Mouse (Mus musculus): Measurements from ENCODE around the gene Cited4.

Gene Cited4

DNA sequence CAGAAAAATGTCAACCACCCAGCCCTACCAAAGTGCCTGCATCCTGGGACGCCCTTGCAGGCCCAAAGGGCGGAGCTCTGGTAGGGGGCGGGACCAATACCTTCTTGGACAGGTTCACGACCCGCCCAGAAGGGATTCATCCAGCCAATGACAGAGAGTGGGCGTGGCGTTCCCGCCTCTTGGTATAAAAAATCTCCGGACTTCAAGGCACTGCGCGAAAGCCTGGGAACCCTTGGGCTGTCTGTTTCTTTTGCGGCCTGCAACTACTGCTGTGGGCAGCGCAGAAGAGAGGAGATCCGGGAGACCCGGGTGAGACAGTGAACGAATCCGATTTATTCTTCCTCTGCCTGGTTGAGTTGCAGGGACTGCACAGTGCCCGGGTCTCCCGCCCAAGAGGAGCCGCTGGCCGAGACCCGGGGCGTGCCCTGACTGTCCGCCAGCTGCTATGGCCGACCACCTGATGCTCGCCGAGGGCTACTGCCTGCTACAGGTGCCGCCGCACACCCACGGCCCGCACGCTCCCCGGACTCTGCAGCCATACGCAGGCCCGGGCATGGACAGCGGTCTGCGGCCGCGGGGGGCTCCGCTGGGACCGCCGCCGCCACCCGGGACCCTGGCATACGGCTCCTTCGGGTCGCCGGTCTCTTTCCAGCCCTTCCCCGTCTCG lies at the start of gene Cited4:
TSS of gene Cited4 (plus strand) at position 215 of the 667 bp plus-strand sequence.
- DNase-seq (ENCODE audit: low spot score): peak; percentile 85

GRCm38 (mm10) chr4:120627728-120628127 lies 38.6 kb upstream of the Cited4 start:
- no peak for DNase-seq (ENCODE audit: low spot score)

- DNase-seq (ENCODE audit: low spot score): no peak
Observed at GRCm38 (mm10) chr4:120630218-120630931, 36.0 kb upstream of the Cited4 start.

DNA sequence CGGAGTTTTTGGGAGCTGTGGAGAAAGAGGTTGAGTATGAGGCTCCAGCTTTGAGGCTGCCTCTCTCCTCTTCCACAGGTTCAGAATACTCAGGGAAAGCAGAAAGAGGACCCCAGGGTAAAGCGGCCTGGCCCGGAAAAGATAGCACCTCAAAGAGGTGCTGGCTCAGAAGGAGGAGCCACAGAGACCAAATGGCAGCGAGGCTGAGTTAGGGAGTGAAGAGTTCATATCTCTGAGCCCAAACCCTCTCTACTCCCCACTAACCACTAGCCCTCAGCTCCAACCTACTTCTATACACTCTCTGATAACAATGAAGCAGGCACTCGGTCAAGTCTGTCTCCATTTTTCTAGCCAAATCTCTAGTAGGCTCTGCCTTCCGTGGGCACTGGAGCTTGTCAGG lies 34.5 kb upstream of the Cited4 start:
- DNase-seq (ENCODE audit: low spot score): no peak

DNA sequence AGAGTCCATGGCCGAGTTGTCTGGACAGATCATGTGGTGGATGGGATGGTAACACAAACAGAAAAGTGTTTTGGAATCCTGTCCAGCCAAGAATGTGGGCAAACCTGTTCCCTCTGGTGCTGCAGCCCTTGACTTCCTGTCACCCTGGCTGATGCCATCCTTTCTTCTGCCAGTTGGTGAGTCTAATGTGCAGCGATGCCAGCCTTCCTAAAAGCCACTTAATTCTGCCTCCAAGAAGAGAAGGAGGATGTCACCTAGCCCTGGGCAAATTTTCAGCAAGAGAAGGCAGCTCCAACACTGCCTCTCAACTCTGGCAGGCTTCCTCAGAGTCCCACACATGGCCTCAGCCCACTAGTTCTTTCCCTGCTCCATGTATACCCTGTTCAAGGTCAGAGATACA lies 31.0 kb upstream of the Cited4 start:
- no peak for DNase-seq (ENCODE audit: low spot score)

GRCm38 (mm10) chr4:120641946-120642345 lies 24.4 kb upstream of the Cited4 start:
- no peak for DNase-seq (ENCODE audit: low spot score)

- DNase-seq (ENCODE audit: low spot score): no peak
Observed at GRCm38 (mm10) chr4:120643899-120644298, 22.5 kb upstream of the Cited4 start.

- peak; percentile 34 for DNase-seq (ENCODE audit: low spot score)
Observed at GRCm38 (mm10) chr4:120649369-120650207, 16.8 kb upstream of the Cited4 start.

DNA sequence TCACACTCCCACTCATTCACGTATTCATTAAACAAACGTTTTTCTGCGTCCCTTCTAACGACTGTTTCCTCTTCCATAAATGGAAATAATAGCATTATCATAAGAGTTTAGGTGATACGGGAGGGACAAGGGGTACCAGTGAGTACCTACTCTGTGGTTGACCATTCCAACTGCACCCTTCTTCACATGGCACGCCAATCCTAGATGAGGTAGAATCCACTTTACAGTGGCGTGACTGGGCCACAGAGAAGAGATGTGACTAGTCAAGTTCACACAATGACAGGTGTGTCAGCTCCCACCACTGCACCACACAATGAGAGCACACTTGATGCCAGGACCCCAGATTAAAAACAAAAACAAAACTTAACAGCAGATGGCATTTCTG lies 16.2 kb upstream of the Cited4 start:
- DNase-seq (ENCODE audit: low spot score): no peak

DNA sequence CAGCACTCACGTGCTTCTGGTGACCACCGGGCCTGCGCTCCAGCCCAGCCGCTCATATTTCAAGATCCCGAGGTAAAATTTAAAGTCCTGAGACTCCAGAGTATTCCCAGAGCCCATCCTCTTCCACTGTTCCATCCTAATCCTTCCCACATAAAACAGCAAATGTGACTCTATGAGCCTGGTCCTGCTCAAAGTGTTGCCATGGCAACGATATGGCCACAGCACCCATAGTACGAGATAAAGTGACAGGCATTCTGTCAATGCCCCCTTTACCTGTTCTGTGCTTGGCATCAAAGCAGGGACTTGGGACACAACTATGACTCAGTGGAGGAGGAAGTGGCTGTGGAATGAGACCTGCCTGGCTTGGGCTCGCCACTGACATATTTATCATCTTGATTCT lies 10.5 kb upstream of the Cited4 start:
- DNase-seq (ENCODE audit: low spot score): no peak

DNA sequence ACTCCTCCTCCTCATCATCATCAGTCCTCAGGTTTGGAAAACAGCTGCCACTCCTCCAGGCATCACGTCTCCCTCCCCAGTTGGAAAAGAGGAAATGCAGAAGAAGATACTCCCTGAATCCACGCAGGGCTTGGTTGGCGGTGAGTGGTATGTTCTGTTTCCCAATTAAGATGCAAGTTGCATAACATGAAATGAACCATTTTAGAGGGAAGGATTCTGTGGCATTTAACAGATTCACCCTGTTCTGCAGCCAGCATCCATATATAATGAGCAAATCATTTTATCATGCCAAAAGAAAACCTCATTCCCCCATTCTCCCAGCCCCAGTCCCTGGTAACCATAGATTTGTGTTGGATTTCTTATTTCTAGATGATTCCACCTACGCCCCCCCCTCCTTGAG lies 5.9 kb upstream of the Cited4 start:
- DNase-seq (ENCODE audit: low spot score): no peak

DNA sequence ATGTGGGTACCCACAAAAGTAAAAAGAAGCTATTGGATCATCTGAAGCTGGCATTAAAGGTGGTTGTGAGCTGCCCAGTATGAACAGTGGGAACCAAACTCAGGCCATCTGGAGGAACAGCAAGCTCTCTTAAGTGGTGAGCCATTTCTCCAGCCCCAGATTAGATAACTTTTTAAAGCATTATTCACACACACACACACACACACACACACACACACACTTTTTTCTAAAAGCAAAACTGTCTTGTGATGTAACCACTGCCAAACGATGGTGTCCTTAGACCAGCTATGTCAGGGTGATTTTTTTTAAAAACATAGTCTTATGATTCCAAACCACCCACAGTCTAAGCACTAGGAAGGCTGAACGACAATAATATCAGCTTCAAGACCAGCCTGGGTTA lies 1.8 kb upstream of the Cited4 start:
- no peak for DNase-seq (ENCODE audit: low spot score)

GRCm38 (mm10) chr4:120665144-120665700 lies 1.1 kb upstream of the Cited4 start:
- no peak for DNase-seq (ENCODE audit: low spot score)

- DNase-seq (ENCODE audit: low spot score): no peak
Observed at GRCm38 (mm10) chr4:120665782-120666181, 590 bp upstream of the Cited4 start.

DNA sequence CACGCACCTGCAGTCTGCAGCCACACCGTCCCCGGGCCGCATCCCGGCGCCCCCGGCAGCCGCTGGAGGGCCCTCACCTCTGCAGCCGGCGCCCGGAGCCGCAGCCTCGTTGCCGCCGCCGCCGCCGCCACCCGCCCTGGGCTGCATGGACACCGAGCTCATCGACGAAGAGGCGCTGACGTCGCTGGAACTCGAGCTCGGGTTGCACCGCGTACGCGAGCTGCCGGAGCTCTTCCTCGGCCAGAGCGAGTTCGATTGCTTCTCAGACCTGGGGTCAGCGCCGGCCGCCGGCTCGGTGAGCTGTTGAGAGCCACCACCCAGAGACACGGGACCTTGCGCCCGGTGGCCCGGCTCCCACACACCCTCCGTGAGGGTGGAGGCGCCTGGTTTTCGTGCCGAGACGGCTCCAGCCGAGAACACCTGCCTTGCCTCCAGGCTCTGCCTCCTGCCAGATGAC lies 701 bp downstream of the Cited4 start:
- DNase-seq (ENCODE audit: low spot score): no peak

- DNase-seq (ENCODE audit: low spot score): no peak
Observed at GRCm38 (mm10) chr4:120667555-120667954, 1.2 kb downstream of the Cited4 start.

- no peak for DNase-seq (ENCODE audit: low spot score)
Observed at GRCm38 (mm10) chr4:120668551-120668950, 2.2 kb downstream of the Cited4 start.

GRCm38 (mm10) chr4:120669585-120669984 lies 3.2 kb downstream of the Cited4 start:
- DNase-seq (ENCODE audit: low spot score): no peak

DNA sequence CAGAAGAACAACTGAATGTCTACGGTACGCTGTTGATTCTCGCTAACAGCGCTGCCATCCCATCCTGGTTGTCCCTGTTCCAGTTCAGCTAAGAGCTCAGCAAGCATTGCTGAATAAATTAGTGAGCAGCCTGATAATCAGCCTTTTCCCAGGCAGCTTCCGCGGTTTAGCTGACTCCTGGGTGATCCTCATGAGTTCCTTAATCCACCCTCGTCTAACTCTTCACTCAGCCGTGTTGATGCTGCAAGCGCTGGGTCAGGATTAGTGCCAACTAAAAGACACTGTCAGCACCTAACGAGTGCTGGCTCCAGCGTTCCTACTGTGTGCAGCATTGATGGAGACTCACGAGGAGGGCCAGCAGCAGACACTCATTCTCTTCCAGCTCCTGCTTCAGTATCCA lies 4.7 kb downstream of the Cited4 start:
- no peak for DNase-seq (ENCODE audit: low spot score)

- DNase-seq (ENCODE audit: low spot score): no peak
Observed at GRCm38 (mm10) chr4:120673606-120674005, 7.2 kb downstream of the Cited4 start.

GRCm38 (mm10) chr4:120674775-120675451 lies 8.5 kb downstream of the Cited4 start:
- DNase-seq (ENCODE audit: low spot score): no peak

- no peak for DNase-seq (ENCODE audit: low spot score)
Observed at GRCm38 (mm10) chr4:120675640-120676039, 9.3 kb downstream of the Cited4 start.
